Mouse (Mus musculus) embryonic stem cell, embryonic (primary cell): ENCODE measurements around the gene Zfp629.

Experiments used
- CTCF ChIA-PET, 4 experiments: fragments of 300-600 bp in 2 of 4; fragments of 350-600 bp in 2 of 4; sonication (Branson Sonifier 250); formaldehyde crosslinking; loops; one replicate each; lab custom pipeline; 2022; ENCODE audit warnings: inconsistent platforms in 2 of 4; lab: Charles Lee
- POLR2A ChIA-PET, 4 experiments: fragments of 300-600 bp in 2 of 4; fragments of 350-600 bp in 2 of 4; sonication (Branson Sonifier 250); formaldehyde crosslinking; loops; one replicate each; lab custom pipeline; 2022; ENCODE audit warnings: antibody characterized with exemption in 4 of 4, inconsistent platforms in 1 of 4; lab: Charles Lee

Gene Zfp629

DNA sequence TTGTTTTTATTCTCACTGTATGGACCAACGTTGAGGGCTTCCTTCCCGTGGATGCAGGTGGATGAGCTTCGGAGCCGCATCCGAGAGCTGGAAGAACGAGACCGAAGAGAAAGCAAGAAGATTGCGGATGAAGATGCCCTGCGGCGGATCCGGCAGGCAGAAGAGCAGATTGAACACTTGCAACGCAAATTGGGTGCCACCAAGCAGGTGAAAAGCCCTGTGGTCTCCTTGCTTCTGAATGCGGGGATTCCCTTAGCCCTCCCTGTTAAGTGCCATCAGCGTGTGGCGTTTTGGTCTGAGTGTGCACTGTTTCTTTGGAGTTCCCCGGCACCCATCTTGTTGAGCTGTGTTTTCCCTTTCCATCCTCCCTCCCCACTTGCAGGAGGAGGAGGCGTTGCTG is 18.9 kb downstream of the Zfp629 start:
- ChIA-PET POLR2A (interaction anchor here (0.5 to 4.9 kb wide), 16 partner anchors 7 to 413 kb away, joined by 3 to 31 read pairs (median 4); partner anchors contain the start of genes Ccdc189 (in 3 of the 4), Rnf40 (in 3 of the 4), Phkg2 (in 1 of the 4) and Zfp629 (in 1 of the 4)), CTCF (interaction anchor here in 2 of 4 experiments (0.6 to 1.7 kb wide), 7 partner anchors 9 to 390 kb away, joined by 3 to 5 read pairs (median 3); partner anchors contain the start of genes Ccdc189 (in 1 of the 2) and Rnf40 (in 1 of the 2))

- POLR2A ChIA-PET, result interaction anchor here in 3 of 4 experiments (0.7 to 6.8 kb wide), 16 partner anchors 8 to 651 kb away, joined by 3 to 52 read pairs (median 4); partner anchors contain the start of genes Bcl7c (in 1 of the 3), Ctf1 (in 1 of the 3), Phkg2 (in 1 of the 3) and Srcap (in 1 of the 3)
- CTCF ChIA-PET, result interaction anchor here in 1 of 4 experiments (0.9 to 1.0 kb wide), 2 partner anchors 9 to 59 kb away, joined by 3 read pairs; no protein-coding TSS in a partner anchor
Observed at GRCm38 (mm10) chr7:127592575-127592974, 23.0 kb downstream of the Zfp629 start.

DNA sequence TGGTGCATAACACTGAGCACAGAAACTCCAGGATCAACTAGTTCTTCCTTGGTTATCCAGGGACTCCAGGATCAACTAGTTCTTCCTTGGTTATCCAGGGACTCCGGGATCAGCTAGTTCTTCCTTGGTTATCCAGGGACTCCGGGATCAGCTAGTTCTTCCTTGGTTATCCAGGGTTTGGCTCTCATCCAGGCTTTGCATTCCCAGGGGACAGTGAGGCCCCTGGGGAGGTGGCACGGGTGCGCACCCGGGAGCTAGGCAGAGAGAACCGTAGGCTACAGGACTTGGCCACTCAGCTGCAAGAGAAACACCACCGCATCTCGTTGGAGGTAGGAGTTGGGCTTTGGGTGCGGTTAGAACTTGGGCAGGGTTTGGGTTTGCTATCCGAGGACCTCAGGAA is 24.5 kb downstream of the Zfp629 start:
- ChIA-PET POLR2A (interaction anchor here in 3 of 4 experiments (0.6 to 6.8 kb wide), 26 partner anchors 8 to 331 kb away, joined by 3 to 52 read pairs (median 4); partner anchors contain the start of genes Phkg2 (in 2 of the 3), Bcl7c (in 1 of the 3), Dctpp1 (in 1 of the 3) and Srcap (in 1 of the 3)), CTCF (interaction anchor here in 2 of 4 experiments (0.6 to 0.7 kb wide), 3 partner anchors 8 to 183 kb away, joined by 3 to 4 read pairs (median 3); no protein-coding TSS in a partner anchor)

- CTCF ChIA-PET, result no interaction called here
Observed at GRCm38 (mm10) chr7:127589637-127590036, 26.0 kb downstream of the Zfp629 start.

GRCm38 (mm10) chr7:127588901-127589300 is 26.7 kb downstream of the Zfp629 start:
- POLR2A ChIA-PET, result interaction anchor here (0.6 to 6.8 kb wide), 63 partner anchors 8 to 784 kb away, joined by 3 to 52 read pairs (median 5); partner anchors contain the start of genes Phkg2 (in 2 of the 4), Bcl7c (in 1 of the 4), Dctpp1 (in 1 of the 4) and Fbrs (in 1 of the 4)

More at GRCm38 (mm10) chr7:127589637-127590036, 26.0 kb downstream of the Zfp629 start:
- POLR2A ChIA-PET, result interaction anchor here in 3 of 4 experiments (0.7 to 6.8 kb wide), 14 partner anchors 9 to 407 kb away, joined by 3 to 52 read pairs (median 6); partner anchors contain the start of genes Phkg2 (in 2 of the 3) and Fbrs (in 1 of the 3)

DNA sequence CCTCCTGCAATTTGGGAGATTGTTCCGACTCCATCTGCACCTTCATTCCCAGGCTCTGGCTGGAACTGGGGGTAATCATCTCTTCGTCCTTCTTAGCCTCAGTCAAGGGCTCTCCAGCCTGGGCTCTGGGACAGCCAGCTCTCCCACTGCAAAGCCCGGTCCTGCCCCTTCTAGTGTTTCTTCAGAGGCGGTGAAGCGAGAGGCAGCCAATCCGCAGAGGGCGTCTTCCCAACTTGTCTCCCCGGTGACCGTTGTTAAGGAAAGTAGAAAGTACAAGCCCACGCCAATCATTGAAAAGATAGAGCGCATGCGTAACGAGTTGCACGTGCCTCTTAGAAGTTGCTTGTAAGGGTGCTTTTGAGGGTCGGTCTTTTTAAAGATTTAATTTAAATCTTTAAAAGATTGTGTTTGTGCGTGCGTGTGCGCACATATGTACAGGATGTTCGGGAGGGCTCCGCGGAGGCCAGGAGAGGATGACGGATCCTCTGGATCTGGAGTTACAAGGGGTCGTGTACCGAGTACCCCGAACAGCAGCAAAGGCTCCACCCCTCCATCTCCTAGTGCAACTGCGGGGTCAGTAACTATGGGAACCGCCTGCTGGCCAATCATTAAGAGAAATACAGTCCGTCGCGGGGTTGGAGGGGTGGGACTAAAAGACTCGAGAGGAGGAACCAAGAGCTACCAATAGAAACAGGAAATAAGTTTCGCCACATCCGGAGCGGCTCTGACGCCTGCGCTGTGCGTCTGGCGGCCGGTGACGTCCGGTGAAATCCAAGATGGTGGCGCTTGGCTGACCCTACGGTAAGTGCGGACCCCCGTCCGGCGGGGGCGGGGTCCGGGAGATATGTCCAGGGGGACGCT is 27.4 kb downstream of the Zfp629 start, which contains the start of the genes Ccdc189 and Rnf40:
Gene Ccdc189 (minus strand): TSS at position 585 of the 861 bp plus-strand sequence.
Gene Rnf40 (plus strand): TSS at position 757 of the 861 bp plus-strand sequence.
- POLR2A ChIA-PET, result interaction anchor here (0.6 to 6.8 kb wide), 75 partner anchors 9 to 784 kb away, joined by 3 to 52 read pairs (median 4); partner anchors contain the start of genes Phkg2 (in 2 of the 4), Bcl7c (in 1 of the 4), Dctpp1 (in 1 of the 4) and Fbrs (in 1 of the 4)
- CTCF ChIA-PET, result interaction anchor here (0.5 to 1.0 kb wide), 7 partner anchors 8 to 253 kb away, joined by 3 to 4 read pairs (median 3); partner anchors contain the start of gene Bcl7c (in 1 of the 4)

More at GRCm38 (mm10) chr7:127588901-127589300, 26.7 kb downstream of the Zfp629 start:
- CTCF ChIA-PET, result interaction anchor here in 3 of 4 experiments (0.5 to 1.0 kb wide), 3 partner anchors 14 to 120 kb away, joined by 3 to 4 read pairs (median 4); partner anchors contain the start of gene Bcl7c (in 1 of the 3)

- CTCF ChIA-PET, result interaction anchor here in 1 of 4 experiments (0.7 kb wide), 1 partner anchor 90 kb away, joined by 3 read pairs; no protein-coding TSS in a partner anchor
- POLR2A ChIA-PET, result interaction anchor here in 2 of 4 experiments (1.3 to 2.4 kb wide), 4 partner anchors 11 to 325 kb away, joined by 3 to 11 read pairs (median 6); partner anchors contain the start of gene Kat8 (in 1 of the 2)
Observed at GRCm38 (mm10) chr7:127587196-127587595, 28.4 kb downstream of the Zfp629 start.

- CTCF ChIA-PET, result interaction anchor here in 1 of 4 experiments (0.5 kb wide), 1 partner anchor 335 kb away, joined by 4 read pairs; no protein-coding TSS in a partner anchor
Observed at GRCm38 (mm10) chr7:127586149-127586548, 29.4 kb downstream of the Zfp629 start.

GRCm38 (mm10) chr7:127585031-127585430 is 30.6 kb downstream of the Zfp629 start:
- POLR2A ChIA-PET, result interaction anchor here in 2 of 4 experiments (0.9 to 1.4 kb wide), 4 partner anchors 9 to 17 kb away, joined by 3 read pairs; partner anchors contain the start of gene Phkg2 (in 1 of the 2)

More at GRCm38 (mm10) chr7:127586149-127586548, 29.4 kb downstream of the Zfp629 start:
- POLR2A ChIA-PET, result interaction anchor here in 2 of 4 experiments (0.7 to 1.5 kb wide), 4 partner anchors 13 to 326 kb away, joined by 3 read pairs; partner anchors contain the start of gene Kat8 (in 1 of the 2)

GRCm38 (mm10) chr7:127583260-127583659 is 32.3 kb downstream of the Zfp629 start:
- POLR2A ChIA-PET, result interaction anchor here in 1 of 4 experiments (0.6 kb wide), 1 partner anchor 203 kb away, joined by 3 read pairs; no protein-coding TSS in a partner anchor
- CTCF ChIA-PET, result interaction anchor here in 2 of 4 experiments (0.6 to 1.0 kb wide), 2 partner anchors 74 to 1817 kb away, joined by 3 read pairs; no protein-coding TSS in a partner anchor

More at GRCm38 (mm10) chr7:127585031-127585430, 30.6 kb downstream of the Zfp629 start:
- CTCF ChIA-PET, result interaction anchor here in 1 of 4 experiments (1.0 kb wide), 1 partner anchor 8 kb away, joined by 3 read pairs; no protein-coding TSS in a partner anchor

- POLR2A ChIA-PET, result interaction anchor here in 3 of 4 experiments (0.7 to 4.5 kb wide), 10 partner anchors 14 to 96 kb away, joined by 3 to 18 read pairs (median 5); partner anchors contain the start of genes Ccdc189 (in 2 of the 3) and Rnf40 (in 2 of the 3)
- CTCF ChIA-PET, result interaction anchor here in 1 of 4 experiments (0.6 kb wide), 1 partner anchor 15 kb away, joined by 3 read pairs; the partner anchor contains the start of gene Rnf40
Observed at GRCm38 (mm10) chr7:127574115-127574514, 41.5 kb downstream of the Zfp629 start.

- POLR2A ChIA-PET, result interaction anchor here in 3 of 4 experiments (0.6 to 4.5 kb wide), 20 partner anchors 11 to 415 kb away, joined by 3 to 18 read pairs (median 4); partner anchors contain the start of genes Ccdc189 (in 3 of the 3), Rnf40 (in 3 of the 3), Fus (in 1 of the 3) and Orai3 (in 1 of the 3)
Observed at GRCm38 (mm10) chr7:127573503-127574008, 42.0 kb downstream of the Zfp629 start.

DNA sequence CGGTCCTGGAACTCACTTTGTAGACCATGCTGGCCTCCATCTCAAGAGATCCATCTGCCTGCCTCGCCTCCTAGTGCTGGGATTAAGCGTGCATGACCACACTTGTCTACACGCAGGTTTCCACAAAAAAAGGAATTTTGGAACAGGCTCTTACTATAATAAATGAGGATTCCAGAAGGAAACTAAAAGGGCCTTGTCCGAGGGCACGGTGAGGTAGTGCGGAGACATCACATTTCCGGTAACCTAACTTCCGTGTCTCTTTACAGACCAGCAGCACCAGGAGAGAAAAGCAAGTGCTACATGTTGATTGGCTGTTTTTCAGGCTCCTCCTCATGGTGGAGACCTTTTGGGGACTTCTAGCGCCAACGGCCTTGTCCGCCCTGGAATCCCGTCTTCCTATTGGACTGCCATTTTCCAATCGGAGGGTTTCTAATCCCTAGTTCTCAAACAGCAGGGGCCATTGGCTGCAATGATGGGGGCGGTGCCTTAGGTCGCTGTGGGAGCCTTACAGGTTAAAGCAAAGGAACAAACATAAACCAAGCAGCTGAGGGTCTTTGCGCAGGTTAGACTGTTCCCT is 42.6 kb downstream of the Zfp629 start, which contains the start of gene Phkg2:
Gene Phkg2 (plus strand): TSS at position 446 of the 577 bp plus-strand sequence.
- CTCF ChIA-PET, result no interaction called here

More at GRCm38 (mm10) chr7:127573503-127574008, 42.0 kb downstream of the Zfp629 start:
- CTCF ChIA-PET, result no interaction called here

DNA sequence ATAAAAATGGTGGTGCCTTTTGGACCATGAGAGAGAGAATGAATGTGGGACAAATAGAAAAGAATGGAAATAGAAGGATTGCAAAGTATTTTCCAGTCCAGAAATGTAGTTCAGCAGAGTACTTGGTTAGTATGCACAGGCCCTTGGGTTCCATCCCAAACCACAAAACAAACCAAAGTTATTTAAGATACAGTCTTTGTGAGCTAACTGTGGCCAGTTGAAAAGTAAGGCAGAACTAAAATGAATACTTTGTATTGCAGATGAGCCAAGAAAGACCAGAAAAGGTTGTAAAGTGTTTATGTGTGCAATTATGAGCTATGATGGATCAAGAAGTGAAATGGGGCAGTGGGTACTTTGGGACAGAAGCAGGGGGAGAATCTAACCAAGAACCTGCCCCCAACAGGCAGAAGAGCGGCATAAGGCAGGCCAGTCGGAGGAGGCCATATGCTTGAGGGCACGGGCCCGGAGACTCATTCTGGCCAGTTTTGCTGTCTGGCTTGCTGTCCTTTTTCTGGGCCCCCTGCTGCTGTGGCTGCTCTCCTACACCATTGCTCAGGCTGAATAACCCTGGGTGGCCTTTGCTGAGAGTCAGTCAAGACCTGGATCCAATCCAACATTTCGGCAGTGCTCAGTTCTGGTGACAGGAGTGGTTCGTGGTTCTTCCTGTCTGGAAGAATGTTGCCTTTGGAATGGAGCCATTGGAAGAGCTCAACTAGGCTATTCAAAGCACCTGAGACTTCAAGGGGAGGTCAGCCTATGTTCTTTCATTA is 51.0 kb downstream of the Zfp629 start:
- POLR2A ChIA-PET, result interaction anchor here in 3 of 4 experiments (0.7 to 1.4 kb wide), 5 partner anchors 24 to 848 kb away, joined by 3 to 6 read pairs (median 3); partner anchors contain the start of genes Ccdc189 (in 1 of the 3) and Rnf40 (in 1 of the 3)
- CTCF ChIA-PET, result interaction anchor here in 2 of 4 experiments (0.6 to 1.0 kb wide), 4 partner anchors 24 to 308 kb away, joined by 3 to 4 read pairs (median 3); partner anchors contain the start of gene Ccdc189 (in 1 of the 2)

More for the DNA sequence above, 42.6 kb downstream of the Zfp629 start, which contains the start of gene Phkg2:
- POLR2A ChIA-PET, result interaction anchor here in 3 of 4 experiments (0.6 to 4.5 kb wide), 16 partner anchors 12 to 395 kb away, joined by 3 to 18 read pairs (median 4); partner anchors contain the start of genes Ccdc189 (in 2 of the 3), Rnf40 (in 2 of the 3), Fus (in 1 of the 3) and Orai3 (in 1 of the 3)
